8 mouse cellular contexts compared by ENCODE assay signal in the genomic region with DNA sequence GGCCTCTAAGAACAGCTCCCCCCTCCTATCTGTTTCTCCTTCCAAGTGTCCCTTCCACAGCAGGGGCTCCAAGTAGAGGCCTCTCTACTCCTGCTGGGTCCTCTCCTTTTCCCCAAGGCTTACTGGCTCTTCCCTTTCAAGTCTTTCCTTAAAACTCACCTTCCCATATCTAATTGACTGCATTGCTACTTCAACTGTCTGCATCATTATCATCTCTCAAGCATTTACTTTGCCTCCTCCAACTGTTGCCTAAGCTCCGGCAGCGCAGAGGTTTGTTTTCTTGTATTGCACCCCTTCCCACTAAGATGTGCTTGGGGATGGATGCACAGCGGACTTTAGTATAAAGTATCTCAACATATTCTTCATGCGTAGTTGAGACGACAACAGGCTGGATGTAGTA. TPM values are rescaled to one million over a fixed set of nuclear protein-coding genes. Genes with fewer than 3 reads are reported as not detected.
A peak's percentile ranks its signal among the peaks of the same experiment; 100 is the strongest.
DNase-seq lines count a peak whose midpoint lies in the region; ATAC-seq and TF ChIP-seq lines count a peak whose summit lies in the region.

No protein-coding gene starts in this region.

- H3K9me3 ChIP-seq in forebrain, embryonic 10.5 days, result no peaks in the 10 kb centered on the region
- H3K9me3 ChIP-seq in liver, embryonic 11.5 days (ENCODE audit: control insufficient read depth, low read length), result no peaks in the 10 kb centered on the region

- intact Hi-C loops in gastrocnemius, adult 2 months (cut with DNase I), result no loop called here

- no peak for TF ChIP-seq CTCF in gastrocnemius, adult 2 months (IDR thresholded peaks at IDR 0.05)

- 11% methylated on average over 5 of the region's 5 CpGs for WGBS in forebrain, embryonic 10.5 days
- 6% methylated on average over 5 of the region's 5 CpGs for WGBS in liver, embryonic 11.5 days

- H3K36me3 ChIP-seq in forebrain, embryonic 10.5 days (replicated peaks), result peaks cover 45% of the 10 kb centered on the region
- peaks cover 31% of the 10 kb centered on the region for H3K36me3 ChIP-seq in liver, embryonic 11.5 days (ENCODE audit: control insufficient read depth, insufficient read depth, low read length)

- peak overlapping the region; percentile 81 for H3K9ac ChIP-seq in liver, embryonic 11.5 days (ENCODE audit: low read depth, low read length)

- DNase-seq in gastrocnemius, adult 2 months, result no peak
- DNase-seq in gastrocnemius, adult 18-20 months (ENCODE audit: low spot score), result no peak
- DNase-seq in 3T3-L1 (ENCODE audit: low read depth, low spot score), result peak; percentile 31
- no peak for DNase-seq in forebrain, embryonic 10.5 days (ENCODE audit: extremely low spot score, low spot score)
- no peak for DNase-seq in liver, embryonic 11.5 days (ENCODE audit: low spot score)
- no peak for DNase-seq in urinary bladder, postnatal 14 days (ENCODE audit: low spot score)
- DNase-seq in layer of hippocampus, adult 11-12 months (ENCODE audit: low spot score), result no peak
- DNase-seq in ovary, postnatal 14 days (ENCODE audit: low spot score), result no peak

- no peak for ATAC-seq in liver, embryonic 11.5 days (replicated peaks; ENCODE audit: low FRiP score)

- H3K4me1 ChIP-seq in forebrain, embryonic 10.5 days, result peaks cover 36% of the 10 kb centered on the region
- peaks cover 14% of the 10 kb centered on the region for H3K4me1 ChIP-seq in liver, embryonic 11.5 days (replicated peaks; ENCODE audit: control insufficient read depth, insufficient read depth, low read length)

- peak overlapping the region; percentile 95 for H3K4me3 ChIP-seq in gastrocnemius, adult 2 months
- H3K4me3 ChIP-seq in forebrain, embryonic 10.5 days, result peak overlapping the region; percentile 71
- H3K4me3 ChIP-seq in liver, embryonic 11.5 days (ENCODE audit: low read depth, low read length), result peak overlapping the region; percentile 69

- peak overlapping the region; percentile 80 for H3K4me2 ChIP-seq in liver, embryonic 11.5 days

- no peaks in the 10 kb centered on the region for H3K27me3 ChIP-seq in forebrain, embryonic 10.5 days (ENCODE audit: poor library complexity, severe bottlenecking)
- H3K27me3 ChIP-seq in liver, embryonic 11.5 days (replicated peaks; ENCODE audit: control insufficient read depth, insufficient read depth, low read length), result no peaks in the 10 kb centered on the region

- H3K27ac ChIP-seq in gastrocnemius, adult 2 months, result peak overlapping the region; percentile 91
- peak overlapping the region; percentile 91 for H3K27ac ChIP-seq in forebrain, embryonic 10.5 days
- no peak overlapping the region for H3K27ac ChIP-seq in liver, embryonic 11.5 days (ENCODE audit: low read depth, low read length)

RNA-seq across cellular contexts. Expression of gene Pold2, which starts 0.7 kb away (rescaled TPM):
- 10 to 100 TPM; 39.7 to 48.5 TPM for total RNA-seq in gastrocnemius, adult 2 months (2021)
- 10 to 100 TPM; 44.5 to 45.6 TPM for total RNA-seq in gastrocnemius, adult 18-20 months (2021)
- 158 and 163 TPM in 2 replicates for polyA plus RNA-seq in forebrain, embryonic 10.5 days (2016; fragmentation: Nextera tagmentation; extraction: Ambion mirVana)
- 151 and 158 TPM in 2 replicates for polyA plus RNA-seq in liver, embryonic 11.5 days (2014; fragmentation: Nextera tagmentation; extraction: Ambion mirVana)

RNA-seq across cellular contexts. Expression of gene Aebp1, which starts 15.7 kb away (rescaled TPM):
- 10 to 100 TPM; 52.8 to 72.3 TPM for total RNA-seq in gastrocnemius, adult 2 months (2021)
- 10 to 100 TPM; 61.2 to 83.6 TPM for total RNA-seq in gastrocnemius, adult 18-20 months (2021)
- 8.0 and 8.8 TPM in 2 replicates for polyA plus RNA-seq in forebrain, embryonic 10.5 days (2016; fragmentation: Nextera tagmentation; extraction: Ambion mirVana)
- polyA plus RNA-seq in liver, embryonic 11.5 days (2014; fragmentation: Nextera tagmentation; extraction: Ambion mirVana), result 11.3 TPM in 2 replicates

RNA-seq across cellular contexts. Expression of gene Myl7, which starts 21.2 kb away (rescaled TPM):
- total RNA-seq in gastrocnemius, adult 2 months (2021), result not detected
- total RNA-seq in gastrocnemius, adult 18-20 months (2021), result not detected
- polyA plus RNA-seq in forebrain, embryonic 10.5 days (2016; fragmentation: Nextera tagmentation; extraction: Ambion mirVana), result 2.6 and 3.1 TPM in 2 replicates
- polyA plus RNA-seq in liver, embryonic 11.5 days (2014; fragmentation: Nextera tagmentation; extraction: Ambion mirVana), result 73.1 and 156 TPM in 2 replicates

RNA-seq across cellular contexts. Expression of gene Polm, which starts 39.6 kb away (rescaled TPM):
- total RNA-seq in gastrocnemius, adult 2 months (2021), result 1 to 10 TPM; 1.7 to 3.1 TPM
- total RNA-seq in gastrocnemius, adult 18-20 months (2021), result 1 to 10 TPM; 2.0 to 2.3 TPM
- polyA plus RNA-seq in forebrain, embryonic 10.5 days (2016; fragmentation: Nextera tagmentation; extraction: Ambion mirVana), result 10.1 and 10.6 TPM in 2 replicates
- polyA plus RNA-seq in liver, embryonic 11.5 days (2014; fragmentation: Nextera tagmentation; extraction: Ambion mirVana), result 6.0 and 6.2 TPM in 2 replicates
